Mouse (Mus musculus) c-Kit-positive CD71-positive TER-119-positive erythroid progenitor cells, embryonic 14.5 days (primary cell): ENCODE measurements at regions not wholly inside any gene's neighbourhood (a gene's known extent, or its start where the extent isn't known, plus 50 kb on each side); places are given as distances from the start of the nearest gene placed in this dataset.

Experiments
- DNase-seq: peaks from one replicate; pipeline ENCODE4 v3.0.0-alpha.2; 2013; ENCODE audit warnings: low spot score

DNA sequence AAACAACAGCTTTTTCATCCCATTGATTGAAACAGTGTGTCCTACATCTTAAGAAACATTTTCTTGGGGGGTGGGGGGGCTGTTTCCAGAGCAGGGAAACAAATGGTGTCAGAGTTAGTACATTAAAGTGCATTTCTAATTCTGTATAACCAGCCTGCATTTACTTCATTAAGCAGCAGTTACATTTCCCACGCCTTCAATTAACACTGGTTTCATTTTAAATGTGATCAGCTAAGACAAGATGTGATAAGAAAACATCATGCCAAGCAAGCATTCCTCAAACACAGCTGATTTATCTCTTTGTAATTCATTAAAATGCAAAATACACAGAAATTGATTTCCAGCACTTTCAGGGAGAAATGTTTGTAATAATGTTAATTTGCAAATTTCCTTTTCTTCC, 122.0 kb downstream of the Olfr1505 start:
- DNase-seq: no peak

DNA sequence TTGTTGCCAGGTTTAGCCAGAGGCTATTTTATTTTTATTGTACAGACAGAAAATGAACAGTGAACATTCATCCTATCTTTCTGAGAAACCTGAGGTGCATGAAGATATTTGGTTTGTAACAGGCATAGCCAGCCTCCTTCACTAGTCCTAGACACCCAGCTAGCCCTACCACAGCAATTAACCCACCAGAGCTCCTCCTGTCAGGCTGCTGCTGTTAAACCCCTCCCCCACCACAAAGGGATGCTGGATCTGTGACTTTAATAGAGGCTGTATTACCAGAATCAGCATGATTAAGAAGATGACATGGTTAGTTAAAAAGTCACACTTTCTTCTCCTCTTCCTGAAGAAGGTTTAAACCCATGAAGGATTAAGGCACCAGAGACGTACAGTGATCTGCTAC, 122.5 kb downstream of the Olfr1505 start:
- DNase-seq: no peak

- no peak for DNase-seq
Measured at GRCm38 (mm10) chr19:14036750-14037149, 123.4 kb downstream of the Olfr1505 start.

GRCm38 (mm10) chr19:14042753-14043152, 129.4 kb downstream of the Olfr1505 start:
- no peak for DNase-seq

GRCm38 (mm10) chr19:14045456-14045855, 132.1 kb downstream of the Olfr1505 start:
- DNase-seq: no peak

- DNase-seq: no peak
Measured at GRCm38 (mm10) chr19:14052052-14052451, 138.7 kb downstream of the Olfr1505 start.

- peak; percentile 14 for DNase-seq
Measured at GRCm38 (mm10) chr19:14080538-14080937, 167.2 kb downstream of the Olfr1505 start.

GRCm38 (mm10) chr19:14084726-14085125, 171.4 kb downstream of the Olfr1505 start:
- no peak for DNase-seq

- no peak for DNase-seq
Measured at GRCm38 (mm10) chr19:14090106-14090505, 176.8 kb downstream of the Olfr1505 start.

- DNase-seq: no peak
Measured at GRCm38 (mm10) chr19:14094191-14094590, 180.9 kb downstream of the Olfr1505 start.

DNA sequence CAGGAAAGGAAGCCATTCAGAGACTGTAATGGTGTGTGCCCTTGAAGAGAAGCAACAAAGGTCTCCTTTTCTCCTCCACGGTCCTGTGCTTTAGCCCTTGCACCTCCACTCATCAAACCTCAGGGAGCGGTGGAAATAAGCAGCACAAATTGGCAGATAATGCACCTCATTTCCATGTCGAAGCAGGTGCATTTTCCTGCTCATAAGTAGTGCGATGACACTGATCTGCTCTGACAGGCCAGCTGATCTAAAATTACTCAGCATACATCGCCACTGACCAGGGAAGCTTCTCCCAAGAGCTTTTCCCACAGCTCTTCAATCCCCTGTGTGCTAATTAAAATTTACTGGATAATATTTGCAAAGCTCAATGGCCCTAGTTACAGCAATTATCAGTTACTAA, 182.9 kb downstream of the Olfr1505 start:
- DNase-seq: no peak

GRCm38 (mm10) chr19:14109091-14109490, 195.8 kb downstream of the Olfr1505 start:
- DNase-seq: no peak

DNA sequence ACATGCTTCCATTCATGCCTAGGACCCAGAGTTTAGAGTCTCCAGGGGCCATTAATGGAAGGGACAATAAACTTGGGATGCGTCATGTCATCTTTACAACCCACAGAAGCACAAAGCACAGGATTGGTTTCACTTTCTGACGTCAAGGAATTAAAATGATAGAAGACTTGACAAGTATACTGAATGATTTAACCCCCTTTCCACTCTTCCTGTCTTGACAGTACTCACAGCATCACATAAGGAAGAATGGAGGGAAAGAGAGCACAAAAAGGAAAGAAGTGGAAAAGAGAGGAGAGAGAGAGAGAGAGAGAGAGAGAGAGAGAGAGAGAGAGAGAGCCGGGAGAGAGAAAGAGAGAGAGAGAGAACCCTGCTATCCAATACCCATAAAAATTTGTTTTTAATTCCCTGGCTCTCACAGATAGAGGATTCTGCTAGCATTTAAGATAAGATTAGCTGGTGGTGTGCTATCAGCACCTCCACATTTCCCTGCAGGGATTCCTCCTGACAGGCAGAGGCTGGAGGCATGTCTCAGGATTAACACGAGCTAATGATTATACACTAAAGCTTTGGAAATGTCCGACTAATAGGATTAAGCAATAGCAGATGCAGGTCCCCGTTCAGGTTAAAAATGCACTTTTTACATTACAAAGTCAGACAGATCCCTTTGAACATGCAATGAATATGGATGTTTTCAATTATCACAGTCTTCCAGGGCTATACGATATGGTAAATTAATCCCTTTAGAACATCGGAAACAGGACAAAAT, 210.2 kb downstream of the Olfr1505 start:
- DNase-seq: no peak

- no peak for DNase-seq
Measured at GRCm38 (mm10) chr19:14124250-14124827, 211.0 kb downstream of the Olfr1505 start.

GRCm38 (mm10) chr19:14124986-14125385, 211.7 kb downstream of the Olfr1505 start:
- no peak for DNase-seq

DNA sequence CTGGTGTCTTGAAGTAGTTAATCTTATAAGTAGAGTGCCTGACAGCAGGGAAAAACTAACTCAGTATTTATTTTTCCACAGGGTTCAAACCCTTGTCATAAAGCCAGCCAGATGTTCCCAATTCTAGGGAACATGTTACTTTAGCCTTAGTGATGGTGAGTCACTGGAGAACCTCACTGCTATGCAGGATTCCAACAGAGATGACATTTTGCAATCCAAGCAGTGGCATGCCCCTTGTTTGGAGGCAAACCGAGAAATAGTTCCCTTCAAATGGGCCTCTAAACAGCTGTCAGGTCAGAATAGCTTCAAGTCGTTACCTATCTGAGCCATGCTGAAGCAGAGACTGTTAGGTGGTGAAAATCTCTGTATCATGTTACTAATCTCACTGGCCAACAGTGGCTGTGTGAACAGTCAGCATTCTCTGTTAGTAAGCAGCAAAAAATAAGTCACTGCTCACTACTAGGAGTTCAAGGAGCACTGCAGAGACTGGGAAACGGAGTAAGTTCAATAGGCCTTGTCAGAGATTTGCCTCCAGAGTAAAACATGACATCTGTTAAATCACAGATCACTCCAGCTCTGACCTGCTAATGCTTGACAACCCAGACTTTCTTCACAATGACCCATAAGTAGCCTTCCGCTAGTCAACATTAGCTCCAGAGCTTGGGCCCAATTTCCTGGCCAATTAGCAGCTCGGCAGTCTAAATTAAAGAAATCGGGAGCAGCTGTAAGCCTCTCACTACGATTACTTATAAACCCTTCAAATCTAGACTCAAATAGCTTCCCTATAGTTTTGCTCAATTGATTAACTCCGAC, 215.3 kb downstream of the Olfr1505 start:
- DNase-seq: no peak

DNA sequence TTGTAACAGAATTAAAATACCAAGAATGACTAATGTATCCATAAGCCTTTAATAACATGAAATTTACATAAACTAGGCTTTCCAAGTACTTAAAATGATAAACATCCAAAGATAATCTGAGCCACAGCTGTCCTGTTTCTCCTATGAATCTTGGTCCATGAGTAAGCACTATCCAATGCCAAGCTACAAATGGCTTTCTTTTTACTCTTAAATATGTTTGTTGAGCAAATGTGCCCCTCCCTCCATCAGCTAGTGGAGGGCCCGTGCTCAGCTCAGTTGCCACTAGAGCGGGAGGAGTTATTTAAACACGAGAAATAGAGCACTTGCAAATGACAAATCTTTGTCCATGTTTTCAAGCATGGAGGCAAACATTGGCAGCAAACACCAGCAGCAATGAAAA, 247.9 kb downstream of the Olfr1505 start:
- no peak for DNase-seq

DNA sequence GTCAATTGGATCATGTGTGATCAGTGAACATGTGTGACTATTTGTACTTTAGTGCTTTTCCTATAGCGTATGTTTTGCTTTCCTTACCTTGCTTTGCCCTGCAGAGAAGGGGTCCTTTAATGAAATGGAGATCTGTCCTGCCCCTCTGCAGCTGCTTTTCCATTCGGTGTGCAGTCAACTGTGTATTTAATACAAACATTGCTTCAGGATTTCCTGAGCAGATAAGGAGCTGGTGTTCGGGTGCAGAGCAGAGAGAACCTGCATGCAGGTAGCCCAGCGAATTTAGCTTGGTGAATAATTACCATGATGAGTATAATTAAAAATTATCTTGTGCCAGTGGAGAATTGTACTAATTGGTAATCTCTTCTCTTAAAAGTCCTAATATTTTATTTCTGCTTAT, 249.4 kb downstream of the Olfr1505 start:
- no peak for DNase-seq

DNA sequence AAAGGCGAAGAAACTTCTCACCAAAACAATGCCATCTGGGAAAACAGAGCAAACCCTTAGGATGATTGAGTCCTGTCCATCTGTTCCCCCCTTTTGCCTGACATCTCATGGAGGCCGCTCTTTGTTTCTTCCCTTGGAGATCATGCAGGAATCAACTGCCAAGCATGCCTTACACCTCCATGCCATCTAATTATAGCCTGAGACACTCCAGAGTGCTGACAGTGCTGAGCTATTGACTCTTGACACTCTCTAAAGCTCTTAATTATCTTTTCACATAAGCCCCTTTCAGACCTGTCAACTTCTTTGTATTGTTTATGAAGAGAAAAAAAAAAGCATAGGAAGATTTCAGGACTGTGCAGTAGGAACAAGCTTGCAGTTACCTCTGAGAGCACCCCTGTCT, 252.4 kb downstream of the Olfr1505 start:
- no peak for DNase-seq

GRCm38 (mm10) chr19:14180244-14180643, 266.9 kb downstream of the Olfr1505 start:
- no peak for DNase-seq

GRCm38 (mm10) chr19:14180956-14181355, 267.6 kb downstream of the Olfr1505 start:
- no peak for DNase-seq

GRCm38 (mm10) chr19:14181661-14182415, 268.5 kb downstream of the Olfr1505 start:
- no peak for DNase-seq
